Mouse (Mus musculus): ENCODE results near the gene Ypel2. TPM values are rescaled to one million over a fixed set of nuclear protein-coding genes. Genes with fewer than 3 reads are reported as not detected.
"Not testable (repeated sequence)": the region's sequence is repeated elsewhere in the genome, so short reads cannot be mapped to it uniquely, and the experiment has no call there.

Gene Ypel2
- total RNA-seq (2021), result 38.3 and 38.6 TPM in 2 replicates
- long read RNA-seq, full-length matches to known transcripts, result 8 of 20 reads
- long read RNA-seq, partial matches to known transcripts, result 0 of 20 reads
- long read RNA-seq, other reads (novel, unspliced or antisense), result 12 of 20 reads

- DNase-seq, result peak; percentile 98
Measured at GRCm38 (mm10) chr11:86993041-86994037, at the start of gene Ypel2. Ypel2 (minus strand) TSS chr11:86993707.

GRCm38 (mm10) chr11:87043052-87043451, 49.5 kb upstream of the Ypel2 start:
- DNase-seq, result no peak

GRCm38 (mm10) chr11:87039307-87039963, 45.9 kb upstream of the Ypel2 start:
- peak; percentile 57 for DNase-seq

- no peak for DNase-seq
Measured at GRCm38 (mm10) chr11:87036180-87036579, 42.7 kb upstream of the Ypel2 start.

- DNase-seq, result no peak
Measured at GRCm38 (mm10) chr11:87028212-87028611, 34.7 kb upstream of the Ypel2 start.

- DNase-seq, result no peak
Measured at GRCm38 (mm10) chr11:87026096-87026875, 32.8 kb upstream of the Ypel2 start.

GRCm38 (mm10) chr11:87025351-87025750, 31.8 kb upstream of the Ypel2 start:
- DNase-seq, result no peak

- DNase-seq, result not testable (repeated sequence)
Measured at GRCm38 (mm10) chr11:87023240-87023639, 29.7 kb upstream of the Ypel2 start.

GRCm38 (mm10) chr11:87022765-87023164, 29.3 kb upstream of the Ypel2 start:
- no peak for DNase-seq

GRCm38 (mm10) chr11:87021551-87021950, 28.0 kb upstream of the Ypel2 start:
- DNase-seq, result no peak

- no peak for DNase-seq
Measured at GRCm38 (mm10) chr11:87020449-87020848, 26.9 kb upstream of the Ypel2 start.

GRCm38 (mm10) chr11:87019431-87019830, 25.9 kb upstream of the Ypel2 start:
- no peak for DNase-seq

GRCm38 (mm10) chr11:87018081-87018480, 24.6 kb upstream of the Ypel2 start:
- no peak for DNase-seq

- DNase-seq, result no peak
Measured at GRCm38 (mm10) chr11:87015691-87016090, 22.2 kb upstream of the Ypel2 start.

- DNase-seq, result peak; percentile 18
Measured at GRCm38 (mm10) chr11:87010476-87010875, 17.0 kb upstream of the Ypel2 start.

- no peak for DNase-seq
Measured at GRCm38 (mm10) chr11:87007371-87007770, 13.9 kb upstream of the Ypel2 start.

GRCm38 (mm10) chr11:87004960-87005755, 11.7 kb upstream of the Ypel2 start:
- no peak for DNase-seq

- DNase-seq, result no peak
Measured at GRCm38 (mm10) chr11:87002078-87002829, 8.7 kb upstream of the Ypel2 start.

- DNase-seq, result no peak
Measured at GRCm38 (mm10) chr11:87001217-87001616, 7.7 kb upstream of the Ypel2 start.

- no peak for DNase-seq
Measured at GRCm38 (mm10) chr11:86996266-86996665, 2.8 kb upstream of the Ypel2 start.
